Mouse (Mus musculus): ENCODE results near the gene Chat. TPM values are rescaled to one million over a fixed set of nuclear protein-coding genes. Genes with fewer than 3 reads are reported as not detected.
"Not testable (repeated sequence)": the region's sequence is repeated elsewhere in the genome, so short reads cannot be mapped to it uniquely, and the experiment has no call there.

Chat gene
- polyA plus RNA-seq, 1 experiment: not detected

DNA sequence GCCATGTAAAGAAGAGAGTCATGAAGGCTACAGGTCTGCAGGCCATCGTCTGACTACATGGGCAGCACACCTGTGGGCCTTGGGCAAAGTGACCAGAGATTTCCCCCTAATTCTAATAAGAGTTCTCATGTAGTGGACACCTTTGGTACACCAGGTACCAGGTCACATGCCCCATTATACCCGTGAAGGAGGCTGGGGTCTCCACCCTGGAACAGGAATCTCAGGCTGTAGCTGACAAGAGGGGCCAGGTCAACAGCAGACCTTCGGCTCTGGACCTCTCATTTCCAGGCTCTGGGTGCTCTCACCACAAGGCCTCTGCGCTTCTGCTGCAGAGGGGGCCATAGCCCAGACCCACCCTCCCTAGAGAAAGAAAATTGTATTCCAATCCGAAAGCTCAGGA lies 26.5 kb downstream of the Chat start:
- Histone ChIP-seq H3K4me1 (ENCODE audit: control insufficient read depth, insufficient read depth, low read length) (no peaks in the 10 kb centered on the region), H3K27ac (ENCODE audit: control insufficient read depth, insufficient read depth, low read depth, low read length, poor library complexity) (no peak overlapping the region), H3K4me3 (replicated peaks; ENCODE audit: control insufficient read depth, low read depth, low read length) (no peak overlapping the region)
- TF ChIP-seq CTCF (IDR thresholded peaks at IDR 0.05; ENCODE audit: control insufficient read depth, insufficient read depth, low read length): no peak
- no peak for TF ChIP-seq POLR2A (IDR thresholded peaks at IDR 0.05; ENCODE audit: borderline replicate concordance, control insufficient read depth, low read depth, low read length)
- 64% methylated on average over 5 of the region's 5 CpGs for WGBS

- Histone ChIP-seq H3K27ac (ENCODE audit: control insufficient read depth, insufficient read depth, low read depth, low read length, poor library complexity) (no peak overlapping the region), H3K4me3 (replicated peaks; ENCODE audit: control insufficient read depth, low read depth, low read length) (no peak overlapping the region), H3K4me1 (ENCODE audit: control insufficient read depth, insufficient read depth, low read length) (no peaks in the 10 kb centered on the region)
- no peak for TF ChIP-seq CTCF (IDR thresholded peaks at IDR 0.05; ENCODE audit: control insufficient read depth, insufficient read depth, low read length)
- TF ChIP-seq POLR2A (IDR thresholded peaks at IDR 0.05; ENCODE audit: borderline replicate concordance, control insufficient read depth, low read depth, low read length): no peak
- 64% methylated on average over 5 of the region's 5 CpGs for WGBS
Observed at GRCm38 (mm10) chr14:32437352-32437793, 28.4 kb downstream of the Chat start.

GRCm38 (mm10) chr14:32429030-32429602 lies 36.7 kb downstream of the Chat start:
- TF ChIP-seq POLR2A (IDR thresholded peaks at IDR 0.05; ENCODE audit: borderline replicate concordance, control insufficient read depth, low read depth, low read length) (no peak), CTCF (IDR thresholded peaks at IDR 0.05; ENCODE audit: control insufficient read depth, insufficient read depth, low read length) (no peak)
- no peak overlapping the region for H3K4me3 ChIP-seq (replicated peaks; ENCODE audit: control insufficient read depth, low read depth, low read length)
- H3K27ac ChIP-seq (ENCODE audit: control insufficient read depth, insufficient read depth, low read depth, low read length, poor library complexity): no peak overlapping the region
- 40% methylated on average over 8 of the region's 8 CpGs for WGBS
- H3K4me1 ChIP-seq (ENCODE audit: control insufficient read depth, insufficient read depth, low read length): no peaks in the 10 kb centered on the region

- TF ChIP-seq POLR2A (IDR thresholded peaks at IDR 0.05; ENCODE audit: borderline replicate concordance, control insufficient read depth, low read depth, low read length) (no peak), CTCF (IDR thresholded peaks at IDR 0.05; ENCODE audit: control insufficient read depth, insufficient read depth, low read length) (no peak)
- 84% methylated on average over 7 of the region's 7 CpGs for WGBS
Observed at GRCm38 (mm10) chr14:32423946-32424345, 41.8 kb downstream of the Chat start.

GRCm38 (mm10) chr14:32418747-32419146 lies 47.0 kb downstream of the Chat start:
- H3K4me1 ChIP-seq (ENCODE audit: control insufficient read depth, insufficient read depth, low read length): no peaks in the 10 kb centered on the region
- WGBS: 86% methylated on average over 11 of the region's 11 CpGs
- no peak overlapping the region for H3K4me3 ChIP-seq (replicated peaks; ENCODE audit: control insufficient read depth, low read depth, low read length)
- no peak overlapping the region for H3K27ac ChIP-seq (ENCODE audit: control insufficient read depth, insufficient read depth, low read depth, low read length, poor library complexity)
- TF ChIP-seq POLR2A (IDR thresholded peaks at IDR 0.05; ENCODE audit: borderline replicate concordance, control insufficient read depth, low read depth, low read length): no peak

More at GRCm38 (mm10) chr14:32423946-32424345, 41.8 kb downstream of the Chat start:
- H3K4me1 ChIP-seq (ENCODE audit: control insufficient read depth, insufficient read depth, low read length): no peaks in the 10 kb centered on the region
- no peak overlapping the region for H3K4me3 ChIP-seq (replicated peaks; ENCODE audit: control insufficient read depth, low read depth, low read length)
- H3K27ac ChIP-seq (ENCODE audit: control insufficient read depth, insufficient read depth, low read depth, low read length, poor library complexity): no peak overlapping the region

- H3K4me3 ChIP-seq (replicated peaks; ENCODE audit: control insufficient read depth, low read depth, low read length): no peak overlapping the region
- TF ChIP-seq POLR2A (IDR thresholded peaks at IDR 0.05; ENCODE audit: borderline replicate concordance, control insufficient read depth, low read depth, low read length): no peak
- no peak for TF ChIP-seq CTCF (IDR thresholded peaks at IDR 0.05; ENCODE audit: control insufficient read depth, insufficient read depth, low read length)
- H3K27ac ChIP-seq (ENCODE audit: control insufficient read depth, insufficient read depth, low read depth, low read length, poor library complexity): no peak overlapping the region
- no peaks in the 10 kb centered on the region for H3K4me1 ChIP-seq (ENCODE audit: control insufficient read depth, insufficient read depth, low read length)
- WGBS: 79% methylated on average over 5 of the region's 5 CpGs
Observed at GRCm38 (mm10) chr14:32412075-32412474, 53.7 kb downstream of the Chat start.

GRCm38 (mm10) chr14:32410084-32410483 lies 55.7 kb downstream of the Chat start:
- no peaks in the 10 kb centered on the region for H3K4me1 ChIP-seq (ENCODE audit: control insufficient read depth, insufficient read depth, low read length)
- H3K4me3 ChIP-seq (replicated peaks; ENCODE audit: control insufficient read depth, low read depth, low read length): no peak overlapping the region
- no peak overlapping the region for H3K27ac ChIP-seq (ENCODE audit: control insufficient read depth, insufficient read depth, low read depth, low read length, poor library complexity)
- WGBS: 94% methylated on average over 5 of the region's 5 CpGs
- no peak for TF ChIP-seq CTCF (IDR thresholded peaks at IDR 0.05; ENCODE audit: control insufficient read depth, insufficient read depth, low read length)
- no peak for TF ChIP-seq POLR2A (IDR thresholded peaks at IDR 0.05; ENCODE audit: borderline replicate concordance, control insufficient read depth, low read depth, low read length)

DNA sequence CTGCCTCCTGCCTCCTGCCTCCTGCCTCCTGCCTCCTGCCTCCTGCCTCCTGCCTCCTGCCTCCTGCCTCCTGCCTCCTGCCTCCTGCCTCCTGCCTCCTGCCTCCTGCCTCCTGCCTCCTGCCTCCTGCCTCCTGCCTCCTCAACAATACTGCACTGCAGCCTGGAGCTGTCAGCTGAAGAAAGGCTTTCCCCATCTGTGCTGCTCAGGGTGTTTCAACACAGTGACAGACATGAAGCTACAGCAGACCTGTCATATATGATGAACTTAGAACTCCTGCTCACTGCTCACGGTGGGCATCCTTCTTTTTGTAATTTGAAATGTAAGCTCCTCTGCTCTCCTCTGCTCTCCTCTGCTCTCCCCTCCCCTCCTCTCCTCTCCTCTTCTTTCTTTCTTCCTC lies 60.4 kb downstream of the Chat start:
- H3K4me3 ChIP-seq (replicated peaks; ENCODE audit: control insufficient read depth, low read depth, low read length); H3K4me1 ChIP-seq (ENCODE audit: control insufficient read depth, insufficient read depth, low read length); H3K27ac ChIP-seq (ENCODE audit: control insufficient read depth, insufficient read depth, low read depth, low read length, poor library complexity): not testable (repeated sequence)
- 61% methylated on average over 1 of the region's 1 CpGs for WGBS

GRCm38 (mm10) chr14:32388196-32388595 lies 77.6 kb downstream of the Chat start, which contains the start of gene 1700024G13Rik:
1700024G13Rik (minus strand) TSS chr14:32388391.
- no peak within 1 kb of the TSS for H3K27ac ChIP-seq (ENCODE audit: control insufficient read depth, insufficient read depth, low read depth, low read length, poor library complexity)
- H3K4me3 ChIP-seq (replicated peaks; ENCODE audit: control insufficient read depth, low read depth, low read length): no peak within 1 kb of the TSS
- no peak for TF ChIP-seq POLR2A (IDR thresholded peaks at IDR 0.05; ENCODE audit: borderline replicate concordance, control insufficient read depth, low read depth, low read length)
- no peak for TF ChIP-seq CTCF (IDR thresholded peaks at IDR 0.05; ENCODE audit: control insufficient read depth, insufficient read depth, low read length)
- H3K4me1 ChIP-seq (ENCODE audit: control insufficient read depth, insufficient read depth, low read length): no peaks in the 10 kb centered on the region
- 12% methylated on average over 13 of the region's 13 CpGs for WGBS

All from bone marrow, adult 2 months (tissue).